Comparison of ENCODE assay signal across 9 mouse cellular contexts in the genomic region with DNA sequence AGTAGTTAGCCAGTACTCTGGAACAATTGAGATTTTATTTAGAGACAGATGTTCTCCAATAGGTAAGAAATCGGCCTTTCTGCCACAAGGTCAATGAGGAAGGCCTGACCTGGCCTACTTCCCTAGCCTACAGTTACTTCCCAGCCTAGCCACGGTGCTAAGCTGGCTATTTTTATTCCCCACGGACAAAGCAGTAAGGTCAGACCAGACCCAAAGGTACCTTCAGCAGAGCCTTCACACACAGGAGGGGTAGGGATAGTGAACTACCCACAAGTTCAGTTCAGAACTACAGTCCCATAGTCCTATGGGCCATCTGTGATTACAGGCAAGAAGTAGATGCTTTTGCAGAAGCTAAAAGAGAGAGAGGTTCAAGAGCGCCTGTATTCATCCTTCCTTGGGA. TPM values are rescaled to one million over a fixed set of nuclear protein-coding genes. Genes with fewer than 3 reads are reported as not detected.
A peak's percentile ranks its signal among the peaks of the same experiment; 100 is the strongest.
DNase-seq lines count a peak whose midpoint lies in the region; ATAC-seq lines count a peak whose summit lies in the region.
"Had no signal": no experiment of that assay in that cellular context is flagged by ENCODE, and none has a peak within 500 bp of the region (broad histone marks: within the 10 kb centered on the region; RNA-seq: fewer than 3 reads in every experiment).

No protein-coding gene starts in this region.

- no peaks in the 10 kb centered on the region for H3K27me3 ChIP-seq in embryonic facial prominence, embryonic 10.5 days (replicated peaks; ENCODE audit: low read depth, poor library complexity, severe bottlenecking)
- H3K27me3 ChIP-seq in hindbrain, embryonic 12.5 days: no peaks in the 10 kb centered on the region
- no peaks in the 10 kb centered on the region for H3K27me3 ChIP-seq in midbrain, embryonic 14.5 days (ENCODE audit: control insufficient read depth, insufficient read depth, low read length)

- peaks cover 54% of the 10 kb centered on the region for H3K36me3 ChIP-seq in embryonic facial prominence, embryonic 10.5 days (replicated peaks)
- H3K36me3 ChIP-seq in hindbrain, embryonic 12.5 days: peaks cover 47% of the 10 kb centered on the region
- H3K36me3 ChIP-seq in midbrain, embryonic 14.5 days (ENCODE audit: control insufficient read depth, insufficient read depth, low read length): peaks cover 46% of the 10 kb centered on the region

- no peak overlapping the region; the same call in 1 of the 2 replicates for H3K9ac ChIP-seq in hindbrain, embryonic 12.5 days
- H3K9ac ChIP-seq in midbrain, embryonic 14.5 days (replicated peaks; ENCODE audit: low read length): no peak overlapping the region; the same call in 1 of the 2 replicates

- peak overlapping the region; percentile 75 for H3K4me3 ChIP-seq in embryonic facial prominence, embryonic 10.5 days
- 0 out of 2 replicates have a peak overlapping the region, but pooled peaks have one; percentile 83 for H3K4me3 ChIP-seq in hindbrain, embryonic 12.5 days
- H3K4me3 ChIP-seq in midbrain, embryonic 14.5 days (replicated peaks; ENCODE audit: low read depth, low read length): no peak overlapping the region

- ATAC-seq in hindbrain, embryonic 12.5 days (ENCODE audit: low FRiP score): no peak
- no peak for ATAC-seq in midbrain, embryonic 14.5 days (ENCODE audit: low FRiP score, low TSS enrichment)
- no peak for ATAC-seq in activated CD4-positive, CD25-positive, alpha-beta regulatory T cell, adult 4 months

- 74% methylated on average over 4 of the region's 4 CpGs for WGBS in embryonic facial prominence, embryonic 10.5 days
- WGBS in hindbrain, embryonic 12.5 days: 73% methylated on average over 4 of the region's 4 CpGs
- WGBS in midbrain, embryonic 14.5 days: 84% methylated on average over 4 of the region's 4 CpGs

- peak overlapping the region; percentile 96 for H3K27ac ChIP-seq in embryonic facial prominence, embryonic 10.5 days (replicated peaks)
- peak overlapping the region; percentile 91 for H3K27ac ChIP-seq in hindbrain, embryonic 12.5 days
- peak overlapping the region; percentile 92 for H3K27ac ChIP-seq in midbrain, embryonic 14.5 days (replicated peaks; ENCODE audit: low read depth, low read length)

- intact Hi-C loops in heart, postnatal 25 days (cut with DNase I): loop anchor here (2.0 kb wide), 1 partner anchor 21 kb away; the partner anchor contains the start of gene Sf3b2

- peak overlapping the region; percentile 87 for H3K4me2 ChIP-seq in hindbrain, embryonic 12.5 days (replicated peaks)
- H3K4me2 ChIP-seq in midbrain, embryonic 14.5 days (ENCODE audit: low read length): 0 out of 2 replicates have a peak overlapping the region, but pooled peaks have one; percentile 91

- H3K9me3 ChIP-seq in embryonic facial prominence, embryonic 10.5 days: no peaks in the 10 kb centered on the region
- no peaks in the 10 kb centered on the region for H3K9me3 ChIP-seq in hindbrain, embryonic 12.5 days (replicated peaks)
- H3K9me3 ChIP-seq in midbrain, embryonic 14.5 days (ENCODE audit: control insufficient read depth, low read length): no peaks in the 10 kb centered on the region

- H3K4me1 ChIP-seq in embryonic facial prominence, embryonic 10.5 days: peaks cover 39% of the 10 kb centered on the region
- peaks cover 30% of the 10 kb centered on the region for H3K4me1 ChIP-seq in hindbrain, embryonic 12.5 days
- H3K4me1 ChIP-seq in midbrain, embryonic 14.5 days (ENCODE audit: control insufficient read depth, insufficient read depth, low read length): peaks cover 23% of the 10 kb centered on the region

- DNase-seq in heart, adult 18-20 months: peak; percentile 62 to 63
- no peak for DNase-seq in heart, postnatal 25 days (ENCODE audit: low spot score)
- DNase-seq in embryonic facial prominence, embryonic 10.5 days (ENCODE audit: low spot score): no peak
- DNase-seq in midbrain, embryonic 14.5 days: no peak
- no peak for DNase-seq in layer of hippocampus, adult 18-20 months (ENCODE audit: low spot score in 2 of 2)
- no peak for DNase-seq in T-cell, adult 2 months (ENCODE audit: low spot score)

RNA-seq across cellular contexts. Expression of gene Pacs1, which starts 1.0 kb away (rescaled TPM):
- total RNA-seq in heart, adult 18-20 months (2021): 10 to 100 TPM; 21.8 to 22.7 TPM
- total RNA-seq in heart, postnatal 25 days (2021): 10 to 100 TPM; 21.1 TPM
- 24.8 and 25.6 TPM in 2 replicates for polyA plus RNA-seq in embryonic facial prominence, embryonic 10.5 days (2016; fragmentation: Nextera tagmentation; extraction: Ambion mirVana)
- polyA plus RNA-seq in hindbrain, embryonic 12.5 days (2016; fragmentation: Nextera tagmentation; extraction: Ambion mirVana): 36.6 and 38.8 TPM in 2 replicates
- polyA plus RNA-seq in midbrain, embryonic 14.5 days (2014; fragmentation: Nextera tagmentation; extraction: Ambion mirVana): 42.4 and 48.4 TPM in 2 replicates
- polyA plus RNA-seq in activated CD4-positive, CD25-positive, alpha-beta regulatory T cell, adult 4 months (2017; shearing (Covaris generic)): 10 to 100 TPM; 15.7 to 16.3 TPM
- total RNA-seq in layer of hippocampus, adult 18-20 months (2021): 10 to 100 TPM; 52.1 to 52.5 TPM

RNA-seq across cellular contexts. Expression of gene Sf3b2, which starts 21.3 kb away (rescaled TPM):
- 100 to 1,000 TPM; 118 to 119 TPM for total RNA-seq in heart, adult 18-20 months (2021)
- 100 to 1,000 TPM; 110 to 115 TPM for total RNA-seq in heart, postnatal 25 days (2021)
- polyA plus RNA-seq in embryonic facial prominence, embryonic 10.5 days (2016; fragmentation: Nextera tagmentation; extraction: Ambion mirVana): 456 and 467 TPM in 2 replicates
- polyA plus RNA-seq in hindbrain, embryonic 12.5 days (2016; fragmentation: Nextera tagmentation; extraction: Ambion mirVana): 363 and 385 TPM in 2 replicates
- 291 and 365 TPM in 2 replicates for polyA plus RNA-seq in midbrain, embryonic 14.5 days (2014; fragmentation: Nextera tagmentation; extraction: Ambion mirVana)
- polyA plus RNA-seq in activated CD4-positive, CD25-positive, alpha-beta regulatory T cell, adult 4 months (2017; shearing (Covaris generic)): 100 to 1,000 TPM; 299 to 359 TPM
- total RNA-seq in layer of hippocampus, adult 18-20 months (2021): 100 to 1,000 TPM; 215 to 219 TPM

RNA-seq across cellular contexts. Expression of gene Gal3st3, which starts 24.2 kb away (rescaled TPM):
- 10 to 100 TPM; 21.9 to 22.4 TPM for total RNA-seq in heart, adult 18-20 months (2021)
- total RNA-seq in heart, postnatal 25 days (2021): 10 to 100 TPM; 24.5 to 25.7 TPM
- polyA plus RNA-seq in embryonic facial prominence, embryonic 10.5 days (2016; fragmentation: Nextera tagmentation; extraction: Ambion mirVana): 8.5 and 8.6 TPM in 2 replicates
- polyA plus RNA-seq in hindbrain, embryonic 12.5 days (2016; fragmentation: Nextera tagmentation; extraction: Ambion mirVana): 22.6 and 27.6 TPM in 2 replicates
- polyA plus RNA-seq in midbrain, embryonic 14.5 days (2014; fragmentation: Nextera tagmentation; extraction: Ambion mirVana): 29.0 and 35.5 TPM in 2 replicates
- polyA plus RNA-seq in activated CD4-positive, CD25-positive, alpha-beta regulatory T cell, adult 4 months (2017; shearing (Covaris generic)): under 1 TPM in 1 of 2 experiments, not detected in 1; 0.13 TPM
- total RNA-seq in layer of hippocampus, adult 18-20 months (2021): 100 to 1,000 TPM; 102 to 107 TPM
- total RNA-seq: common myeloid progenitor, adult 5-6 weeks had no signal

Comparison
In these comparisons a context has a peak if more than half of its experiments do, and no peak if none do; other contexts are left out.
1. DNase-seq: peak in heart, adult 18-20 months (2 of 2); none in heart, postnatal 25 days (single experiment), embryonic facial prominence, embryonic 10.5 days (single experiment), midbrain, embryonic 14.5 days (single experiment), layer of hippocampus, adult 18-20 months (0 of 2) and T-cell, adult 2 months (single experiment).
2. Peak in every context shown above with its lines, with median percentiles within 50 percentile points of each other: H3K27ac ChIP-seq.